ENCODE assay signal across 18 mouse cellular contexts in genomic region chr3:39925436-39925835, GRCm38 (mm10).
"Had no signal": no experiment of that assay in that cellular context is flagged by ENCODE, and none has a peak within 500 bp of the region (broad histone marks: within the 10 kb centered on the region; RNA-seq: fewer than 3 reads in every experiment).

No protein-coding gene starts in this region.

- ATAC-seq: liver, embryonic 12.5 days; midbrain, embryonic 16.5 days had no signal

- H3K4me3 ChIP-seq: liver, embryonic 12.5 days; midbrain, embryonic 10.5 days; midbrain, embryonic 12.5 days; myocyte; neural tube, embryonic 13.5 days; neural tube, embryonic 15.5 days had no signal

- H3K4me1 ChIP-seq: liver, embryonic 12.5 days; midbrain, embryonic 10.5 days; midbrain, embryonic 12.5 days; neural tube, embryonic 13.5 days; neural tube, embryonic 15.5 days had no signal

- H3K4me2 ChIP-seq: liver, embryonic 12.5 days; midbrain, embryonic 12.5 days; neural tube, embryonic 13.5 days; neural tube, embryonic 15.5 days had no signal

- DNase-seq: lung, adult 2 months; midbrain, embryonic 14.5 days; retina, postnatal 1 day; right cerebral cortex, adult 18-20 months; right cerebral cortex, postnatal 25 days; right cerebral cortex, postnatal 4 days; spleen, adult 18-20 months; thymus, adult 18-20 months; thymus, postnatal 14 days; thymus, postnatal 36 days had no signal

- H3K27me3 ChIP-seq: liver, embryonic 12.5 days; midbrain, embryonic 12.5 days; neural tube, embryonic 13.5 days; neural tube, embryonic 15.5 days had no signal

- H3K36me3 ChIP-seq: liver, embryonic 12.5 days; midbrain, embryonic 10.5 days; midbrain, embryonic 12.5 days; neural tube, embryonic 13.5 days; neural tube, embryonic 15.5 days had no signal

- H3K9ac ChIP-seq: liver, embryonic 12.5 days; liver, embryonic 14.5 days; midbrain, embryonic 12.5 days; neural tube, embryonic 13.5 days; neural tube, embryonic 15.5 days had no signal

- H3K27ac ChIP-seq: liver, embryonic 12.5 days; liver, embryonic 14.5 days; midbrain, embryonic 10.5 days; midbrain, embryonic 12.5 days; neural tube, embryonic 13.5 days; neural tube, embryonic 15.5 days had no signal

- H3K9me3 ChIP-seq: liver, embryonic 12.5 days; midbrain, embryonic 12.5 days; neural tube, embryonic 13.5 days; neural tube, embryonic 15.5 days had no signal
